Mouse (Mus musculus): Measurements from ENCODE around the gene Arrb1. TPM values are rescaled to one million over a fixed set of nuclear protein-coding genes. Genes with fewer than 3 reads are reported as not detected.

Gene Arrb1
- polyA plus RNA-seq, 1 experiment from 2014 or later: 95.7 TPM

- no peak overlapping the region for H3K4me2 ChIP-seq (ENCODE audit: low read depth, low read length)
- no peak overlapping the region for H3K9ac ChIP-seq (ENCODE audit: low read depth, low read length)
- H3K4me1 ChIP-seq (ENCODE audit: control insufficient read depth, low read depth, low read length): no peaks in the 10 kb centered on the region; the same call in 1 of the 2 replicates
- WGBS (ENCODE audit: insufficient replicate concordance): 65% methylated on average over 7 of the region's 7 CpGs
- H3K27me3 ChIP-seq (ENCODE audit: control insufficient read depth, insufficient read depth, low read depth, low read length): no peaks in the 10 kb centered on the region
- H3K27ac ChIP-seq (ENCODE audit: low read length): no peak overlapping the region
- peaks cover 2% of the 10 kb centered on the region; the same call in 1 of the 2 replicates for H3K36me3 ChIP-seq (ENCODE audit: control insufficient read depth, insufficient read depth)
- H3K9me3 ChIP-seq (replicated peaks; ENCODE audit: control insufficient read depth, low read length): no peaks in the 10 kb centered on the region
- no peak overlapping the region for H3K4me3 ChIP-seq (ENCODE audit: low read depth, low read length)
- ATAC-seq (ENCODE audit: low read depth): no peak
These were observed 47.0 kb downstream of the Arrb1 start for GRCm38 (mm10) chr7:99582306-99582705.

GRCm38 (mm10) chr7:99582867-99583266, 47.6 kb downstream of the Arrb1 start:
- Histone ChIP-seq H3K9ac (ENCODE audit: low read depth, low read length) (no peak overlapping the region), H3K27ac (ENCODE audit: low read length) (no peak overlapping the region), H3K9me3 (replicated peaks; ENCODE audit: control insufficient read depth, low read length) (no peaks in the 10 kb centered on the region), H3K4me3 (ENCODE audit: low read depth, low read length) (no peak overlapping the region), H3K4me2 (ENCODE audit: low read depth, low read length) (no peak overlapping the region), H3K27me3 (ENCODE audit: control insufficient read depth, insufficient read depth, low read depth, low read length) (no peaks in the 10 kb centered on the region), H3K36me3 (ENCODE audit: control insufficient read depth, insufficient read depth) (peaks cover 2% of the 10 kb centered on the region; the same call in 1 of the 2 replicates), H3K4me1 (ENCODE audit: control insufficient read depth, low read depth, low read length) (no peaks in the 10 kb centered on the region; the same call in 1 of the 2 replicates)
- 71% methylated on average over 4 of the region's 4 CpGs for WGBS (ENCODE audit: insufficient replicate concordance)
- ATAC-seq (ENCODE audit: low read depth): no peak

- no peak overlapping the region for H3K4me2 ChIP-seq (ENCODE audit: low read depth, low read length)
- no peaks in the 10 kb centered on the region for H3K27me3 ChIP-seq (ENCODE audit: control insufficient read depth, insufficient read depth, low read depth, low read length)
- no peak for ATAC-seq (ENCODE audit: low read depth)
- H3K9ac ChIP-seq (ENCODE audit: low read depth, low read length): no peak overlapping the region
- no peak overlapping the region for H3K27ac ChIP-seq (ENCODE audit: low read length)
- H3K36me3 ChIP-seq (ENCODE audit: control insufficient read depth, insufficient read depth): peaks cover 2% of the 10 kb centered on the region
- WGBS (ENCODE audit: insufficient replicate concordance): 59% methylated on average over 5 of the region's 5 CpGs
- no peak overlapping the region for H3K4me3 ChIP-seq (ENCODE audit: low read depth, low read length)
- no peaks in the 10 kb centered on the region; the same call in 1 of the 2 replicates for H3K4me1 ChIP-seq (ENCODE audit: control insufficient read depth, low read depth, low read length)
- no peaks in the 10 kb centered on the region for H3K9me3 ChIP-seq (replicated peaks; ENCODE audit: control insufficient read depth, low read length)
These were observed 48.4 kb downstream of the Arrb1 start for GRCm38 (mm10) chr7:99583625-99584024.

- Histone ChIP-seq H3K9ac (ENCODE audit: low read depth, low read length) (no peak overlapping the region), H3K27me3 (ENCODE audit: control insufficient read depth, insufficient read depth, low read depth, low read length) (no peaks in the 10 kb centered on the region), H3K4me2 (ENCODE audit: low read depth, low read length) (no peak overlapping the region), H3K27ac (ENCODE audit: low read length) (no peak overlapping the region), H3K4me1 (ENCODE audit: control insufficient read depth, low read depth, low read length) (peaks cover 9% of the 10 kb centered on the region), H3K4me3 (ENCODE audit: low read depth, low read length) (no peak overlapping the region), H3K9me3 (replicated peaks; ENCODE audit: control insufficient read depth, low read length) (no peaks in the 10 kb centered on the region), H3K36me3 (ENCODE audit: control insufficient read depth, insufficient read depth) (peaks cover 2% of the 10 kb centered on the region)
- ATAC-seq (ENCODE audit: low read depth): no peak
- 86% methylated on average over 8 of the region's 8 CpGs for WGBS (ENCODE audit: insufficient replicate concordance)
These were observed 50.7 kb downstream of the Arrb1 start for GRCm38 (mm10) chr7:99585976-99586375.

GRCm38 (mm10) chr7:99590064-99590463, 54.8 kb downstream of the Arrb1 start:
- ATAC-seq (ENCODE audit: low read depth): no peak
- Histone ChIP-seq H3K9ac (ENCODE audit: low read depth, low read length) (no peak overlapping the region), H3K27ac (ENCODE audit: low read length) (peak overlapping the region; percentile 99), H3K27me3 (ENCODE audit: control insufficient read depth, insufficient read depth, low read depth, low read length) (no peaks in the 10 kb centered on the region), H3K36me3 (ENCODE audit: control insufficient read depth, insufficient read depth) (no peaks in the 10 kb centered on the region; the same call in 1 of the 2 replicates), H3K9me3 (replicated peaks; ENCODE audit: control insufficient read depth, low read length) (no peaks in the 10 kb centered on the region), H3K4me2 (ENCODE audit: low read depth, low read length) (no peak overlapping the region), H3K4me1 (ENCODE audit: control insufficient read depth, low read depth, low read length) (peaks cover 38% of the 10 kb centered on the region), H3K4me3 (ENCODE audit: low read depth, low read length) (no peak overlapping the region)
- WGBS (ENCODE audit: insufficient replicate concordance): 8% methylated on average over 3 of the region's 3 CpGs

- H3K4me3 ChIP-seq (ENCODE audit: low read depth, low read length): no peak overlapping the region
- ATAC-seq (ENCODE audit: low read depth): peak; percentile 43
- peak overlapping the region; percentile 55; the same call in 1 of the 2 replicates for H3K9ac ChIP-seq (ENCODE audit: low read depth, low read length)
- WGBS (ENCODE audit: insufficient replicate concordance): 42% methylated on average over 5 of the region's 5 CpGs
- H3K27ac ChIP-seq (ENCODE audit: low read length): peak overlapping the region; percentile 99
- peak overlapping the region; percentile 10; the same call in 1 of the 2 replicates for H3K4me2 ChIP-seq (ENCODE audit: low read depth, low read length)
- peaks cover 38% of the 10 kb centered on the region for H3K4me1 ChIP-seq (ENCODE audit: control insufficient read depth, low read depth, low read length)
- no peaks in the 10 kb centered on the region; the same call in 1 of the 2 replicates for H3K36me3 ChIP-seq (ENCODE audit: control insufficient read depth, insufficient read depth)
- no peaks in the 10 kb centered on the region for H3K9me3 ChIP-seq (replicated peaks; ENCODE audit: control insufficient read depth, low read length)
- no peaks in the 10 kb centered on the region for H3K27me3 ChIP-seq (ENCODE audit: control insufficient read depth, insufficient read depth, low read depth, low read length)
These were observed 55.4 kb downstream of the Arrb1 start for GRCm38 (mm10) chr7:99590646-99591045.

- H3K9me3 ChIP-seq (replicated peaks; ENCODE audit: control insufficient read depth, low read length): no peaks in the 10 kb centered on the region
- WGBS (ENCODE audit: insufficient replicate concordance): 25% methylated on average over 3 of the region's 3 CpGs
- H3K27me3 ChIP-seq (ENCODE audit: control insufficient read depth, insufficient read depth, low read depth, low read length): no peaks in the 10 kb centered on the region
- peak overlapping the region; percentile 46 for H3K4me3 ChIP-seq (ENCODE audit: low read depth, low read length)
- H3K9ac ChIP-seq (ENCODE audit: low read depth, low read length): peak overlapping the region; percentile 55
- H3K4me1 ChIP-seq (ENCODE audit: control insufficient read depth, low read depth, low read length): peaks cover 49% of the 10 kb centered on the region
- peak overlapping the region; percentile 62 for H3K4me2 ChIP-seq (ENCODE audit: low read depth, low read length)
- peaks cover 20% of the 10 kb centered on the region for H3K36me3 ChIP-seq (ENCODE audit: control insufficient read depth, insufficient read depth)
- peak; percentile 60 for ATAC-seq (ENCODE audit: low read depth)
- H3K27ac ChIP-seq (ENCODE audit: low read length): peak overlapping the region; percentile 99
These were observed 57.4 kb downstream of the Arrb1 start for GRCm38 (mm10) chr7:99592669-99593068.

GRCm38 (mm10) chr7:99593868-99594803, 58.9 kb downstream of the Arrb1 start:
- Histone ChIP-seq H3K36me3 (ENCODE audit: control insufficient read depth, insufficient read depth) (peaks cover 34% of the 10 kb centered on the region), H3K27ac (ENCODE audit: low read length) (peak overlapping the region; percentile 99), H3K9me3 (replicated peaks; ENCODE audit: control insufficient read depth, low read length) (no peaks in the 10 kb centered on the region), H3K4me3 (ENCODE audit: low read depth, low read length) (peak overlapping the region; percentile 69), H3K4me1 (ENCODE audit: control insufficient read depth, low read depth, low read length) (peaks cover 60% of the 10 kb centered on the region), H3K4me2 (ENCODE audit: low read depth, low read length) (peak overlapping the region; percentile 73), H3K27me3 (ENCODE audit: control insufficient read depth, insufficient read depth, low read depth, low read length) (no peaks in the 10 kb centered on the region), H3K9ac (ENCODE audit: low read depth, low read length) (peak overlapping the region; percentile 89)
- ATAC-seq (ENCODE audit: low read depth): peak; percentile 90
- WGBS (ENCODE audit: insufficient replicate concordance): 27% methylated on average over 15 of the region's 15 CpGs

GRCm38 (mm10) chr7:99598722-99599121, 63.5 kb downstream of the Arrb1 start:
- Histone ChIP-seq H3K9ac (ENCODE audit: low read depth, low read length) (no peak overlapping the region), H3K9me3 (replicated peaks; ENCODE audit: control insufficient read depth, low read length) (no peaks in the 10 kb centered on the region), H3K27me3 (ENCODE audit: control insufficient read depth, insufficient read depth, low read depth, low read length) (no peaks in the 10 kb centered on the region), H3K36me3 (ENCODE audit: control insufficient read depth, insufficient read depth) (peaks cover 80% of the 10 kb centered on the region), H3K4me3 (ENCODE audit: low read depth, low read length) (peak overlapping the region; percentile 69), H3K27ac (ENCODE audit: low read length) (no peak overlapping the region), H3K4me2 (ENCODE audit: low read depth, low read length) (peak overlapping the region; percentile 73; the same call in 1 of the 2 replicates), H3K4me1 (ENCODE audit: control insufficient read depth, low read depth, low read length) (peaks cover 26% of the 10 kb centered on the region)
- no peak for ATAC-seq (ENCODE audit: low read depth)
- 67% methylated on average over 4 of the region's 4 CpGs for WGBS (ENCODE audit: insufficient replicate concordance)

Data from liver, embryonic 16.5 days (tissue).